Mouse (Mus musculus) urinary bladder, postnatal 36 days (tissue): ENCODE measurements around the gene Fam13a.

Experiments used
- DNase-seq, 2 experiments: peaks; one replicate each; pipeline ENCODE4 v3.0.0; 2022; ENCODE audit warnings: low spot score in 2 of 2, mixed read lengths in 1 of 2

The Fam13a gene

GRCm38 (mm10) chr6:59024164-59024724 is at the start of gene Fam13a:
Gene Fam13a (minus strand): TSS chr6:59024549.
- peak; percentile 68 to 87 for DNase-seq

DNA sequence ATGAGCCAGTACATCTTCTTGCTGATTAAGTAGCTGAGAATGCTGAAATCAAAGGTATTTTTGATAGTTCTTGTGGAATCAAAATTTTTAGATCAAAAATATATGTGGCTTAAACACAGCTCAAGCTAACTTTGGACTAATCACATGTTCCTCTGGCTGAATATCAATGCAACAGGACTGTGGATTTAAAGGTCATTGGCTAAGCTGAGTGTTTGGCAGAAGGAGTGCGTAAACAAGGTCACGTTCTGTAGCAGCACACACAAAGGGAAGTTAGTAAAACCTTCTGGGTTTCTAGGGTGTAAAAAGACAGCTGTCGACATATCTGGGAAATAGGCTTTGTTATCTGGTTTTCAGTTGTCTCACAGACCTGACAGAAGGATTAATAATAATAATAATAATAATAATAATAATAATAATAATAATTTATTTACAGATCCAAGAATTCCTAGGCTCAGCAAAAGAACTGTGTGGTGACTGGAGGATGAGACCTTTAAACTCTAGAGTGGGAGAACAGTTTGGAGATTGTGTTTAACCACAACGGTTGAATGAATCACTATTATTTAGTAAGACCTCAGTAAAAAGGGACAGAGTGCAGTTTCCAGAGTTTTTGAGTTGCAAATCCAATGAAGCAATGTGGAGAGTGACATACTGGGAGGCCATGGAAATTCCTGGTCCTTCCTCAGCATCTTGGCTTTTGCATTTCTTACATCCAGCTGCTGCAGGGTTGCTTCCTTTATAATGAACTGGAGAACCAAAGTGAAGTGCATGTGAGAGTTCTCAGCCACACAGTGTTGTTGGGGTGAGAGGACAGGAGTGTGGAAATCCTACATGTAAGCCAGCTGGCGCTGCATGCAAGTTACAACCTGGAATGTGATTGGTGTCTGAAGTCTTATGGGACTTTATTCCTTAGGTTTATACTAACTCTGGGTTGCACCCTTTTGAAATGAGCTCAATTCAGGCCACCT is 48.0 kb upstream of the Fam13a start:
- peak in 1 of 2 experiments; percentile 53 for DNase-seq

- peak in 1 of 2 experiments; percentile 9 for DNase-seq
Observed at GRCm38 (mm10) chr6:59071691-59072090, 47.3 kb upstream of the Fam13a start.

DNA sequence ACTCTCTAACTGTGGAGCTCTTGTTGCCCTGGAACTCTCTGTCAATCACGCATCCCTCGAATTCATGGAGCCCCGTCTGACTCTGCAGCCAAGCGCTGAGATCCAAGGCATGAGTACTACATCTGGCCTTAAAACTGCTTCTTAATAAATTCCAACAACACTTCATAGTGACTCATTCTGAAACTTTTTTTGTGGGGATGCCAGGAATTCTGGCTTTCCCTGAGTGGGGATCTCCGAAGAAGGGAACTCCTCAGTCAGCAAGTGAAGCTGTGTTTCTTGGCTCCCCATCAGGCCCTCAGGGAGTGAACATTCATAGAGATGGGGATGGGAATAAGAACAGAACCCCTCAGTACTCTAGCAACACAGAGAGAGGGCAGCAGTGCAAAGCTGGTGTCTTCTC is 43.8 kb upstream of the Fam13a start:
- peak in 1 of 2 experiments; percentile 15 for DNase-seq

DNA sequence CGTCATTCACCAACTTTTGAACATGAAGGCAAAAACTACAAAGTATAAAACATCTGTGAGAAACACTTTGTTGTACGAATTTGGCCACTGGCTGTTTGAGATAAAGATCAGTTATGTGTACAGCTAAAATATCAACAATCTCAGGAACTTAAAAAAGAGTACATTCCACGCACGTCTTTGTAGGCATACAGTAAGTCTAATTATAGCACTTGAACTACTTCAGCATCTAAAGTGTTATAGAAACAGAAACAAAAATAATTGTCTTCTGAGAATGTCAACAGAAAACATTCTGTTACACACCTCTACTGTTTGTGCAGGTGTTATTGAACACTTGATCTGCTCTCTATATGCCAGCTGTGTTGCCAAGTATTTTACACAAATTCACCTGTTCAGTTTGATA is 40.1 kb upstream of the Fam13a start:
- DNase-seq: no peak

DNA sequence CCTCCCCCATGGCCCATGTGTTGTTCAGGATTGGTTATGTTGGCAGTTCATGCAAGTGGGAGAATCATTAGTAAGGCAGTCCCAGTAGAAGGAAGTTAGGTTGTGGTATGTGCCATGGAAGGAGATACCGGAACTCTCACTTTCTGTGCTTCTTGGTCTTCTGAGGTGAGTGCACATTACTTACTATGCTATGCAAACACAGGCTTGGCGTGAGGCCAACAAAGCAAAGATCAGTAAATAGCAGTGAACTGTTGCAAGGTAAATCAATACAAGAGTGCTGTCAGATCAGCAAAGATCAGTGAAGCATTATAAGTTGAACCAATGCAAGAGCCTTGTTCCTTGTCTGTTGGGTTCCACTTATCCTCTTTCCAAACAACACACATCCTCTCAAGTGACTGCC is 28.9 kb upstream of the Fam13a start:
- DNase-seq: peak in 1 of 2 experiments; percentile 41

GRCm38 (mm10) chr6:59039719-59040118 is 15.4 kb upstream of the Fam13a start:
- no peak for DNase-seq

DNA sequence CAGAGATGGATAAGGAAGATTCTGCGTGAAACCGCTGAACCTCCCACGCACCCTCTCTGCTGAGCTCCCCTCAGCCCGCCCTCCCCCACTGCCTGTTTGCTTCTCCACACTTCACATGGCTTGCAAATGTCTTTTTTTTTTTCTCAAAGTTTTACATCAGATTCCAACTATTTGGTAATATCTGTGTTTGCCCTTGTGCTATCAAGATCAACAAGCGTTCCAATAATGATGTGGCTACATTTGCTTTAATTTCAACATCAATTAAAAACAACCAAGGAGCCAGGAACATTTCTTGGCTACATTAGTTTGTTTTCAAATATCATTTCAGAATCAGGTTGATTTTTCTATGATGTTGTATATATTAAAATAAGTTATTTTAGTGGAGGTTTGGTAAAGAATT is 8.4 kb upstream of the Fam13a start:
- no peak for DNase-seq

DNA sequence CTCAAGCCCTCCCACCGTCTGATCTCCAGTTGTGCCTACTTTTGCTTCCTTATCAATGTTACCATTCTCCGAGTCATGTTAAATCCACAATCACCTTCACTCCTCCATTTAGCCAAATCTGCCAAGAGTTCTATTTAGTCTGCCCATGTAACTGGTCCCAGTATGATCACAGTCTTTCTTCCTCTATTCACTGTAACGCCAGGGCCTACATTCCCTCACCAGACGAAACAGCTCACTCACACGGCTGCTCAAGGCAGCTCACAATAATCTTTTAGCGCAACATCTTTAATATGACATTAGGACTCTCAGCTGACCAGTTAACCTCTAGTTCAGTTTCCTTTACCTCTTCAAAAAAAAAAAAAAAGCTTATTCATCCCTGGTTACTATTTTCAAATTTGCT is 7.2 kb upstream of the Fam13a start:
- no peak for DNase-seq

DNA sequence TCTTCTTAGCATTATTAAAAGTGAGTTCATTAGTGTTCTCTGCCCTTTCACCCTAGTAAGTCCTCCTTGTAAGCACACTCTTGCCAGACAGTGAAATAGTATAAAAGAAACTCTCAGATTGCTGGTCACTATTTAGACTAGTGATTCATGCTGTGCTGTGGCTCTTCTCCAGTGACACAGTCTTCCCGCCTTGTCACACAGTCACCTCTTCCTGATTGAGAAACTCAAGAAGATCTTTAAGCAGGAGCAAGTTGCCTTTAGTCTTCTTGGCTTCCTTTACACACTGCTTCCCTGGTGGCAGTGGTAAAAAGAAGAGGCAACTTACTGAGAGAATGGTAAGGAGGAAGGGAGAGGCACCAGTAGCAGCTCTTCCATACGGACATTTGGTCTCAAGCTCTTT is 6.3 kb upstream of the Fam13a start:
- no peak for DNase-seq

DNA sequence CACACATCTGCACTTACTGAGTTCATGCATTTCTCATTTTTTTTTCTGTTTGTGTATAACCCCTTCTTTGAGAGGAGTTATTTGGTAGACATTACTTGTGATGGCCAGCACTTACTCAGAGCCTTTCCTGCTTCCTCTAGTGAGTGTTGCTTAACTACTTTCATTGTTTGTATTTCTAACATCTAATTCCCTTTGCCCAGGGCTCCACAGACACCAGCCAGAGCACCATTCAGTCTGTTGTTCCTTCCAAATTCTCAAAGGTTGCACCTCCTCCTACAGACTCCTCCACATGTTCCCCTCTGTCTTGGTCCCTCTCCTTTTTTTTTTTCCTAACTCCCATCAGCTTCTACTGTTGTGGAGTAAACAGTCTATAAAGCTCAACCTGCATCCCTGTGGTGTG is 5.7 kb upstream of the Fam13a start:
- DNase-seq: no peak

DNA sequence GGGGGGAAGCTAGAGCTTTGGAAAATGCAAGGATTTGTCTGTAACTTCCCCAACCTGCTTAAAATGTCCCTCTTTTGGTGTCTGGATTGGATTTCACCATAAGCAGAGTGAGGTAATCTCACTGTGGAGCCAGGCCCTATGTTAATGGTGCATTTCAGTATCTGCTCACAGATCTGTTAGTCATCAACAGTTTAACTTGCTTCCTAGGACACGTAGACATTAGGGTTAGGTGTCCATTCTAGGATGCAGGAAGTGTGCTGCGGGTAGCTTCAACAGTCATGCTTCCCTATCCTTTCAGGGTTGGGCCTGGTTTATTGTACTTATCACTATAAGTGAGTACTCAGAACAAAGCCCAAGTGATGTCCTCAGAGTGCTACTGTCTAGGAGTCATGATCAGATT is 4.5 kb upstream of the Fam13a start:
- no peak for DNase-seq

- no peak for DNase-seq
Observed at GRCm38 (mm10) chr6:59024806-59025205, 457 bp upstream of the Fam13a start.

DNA sequence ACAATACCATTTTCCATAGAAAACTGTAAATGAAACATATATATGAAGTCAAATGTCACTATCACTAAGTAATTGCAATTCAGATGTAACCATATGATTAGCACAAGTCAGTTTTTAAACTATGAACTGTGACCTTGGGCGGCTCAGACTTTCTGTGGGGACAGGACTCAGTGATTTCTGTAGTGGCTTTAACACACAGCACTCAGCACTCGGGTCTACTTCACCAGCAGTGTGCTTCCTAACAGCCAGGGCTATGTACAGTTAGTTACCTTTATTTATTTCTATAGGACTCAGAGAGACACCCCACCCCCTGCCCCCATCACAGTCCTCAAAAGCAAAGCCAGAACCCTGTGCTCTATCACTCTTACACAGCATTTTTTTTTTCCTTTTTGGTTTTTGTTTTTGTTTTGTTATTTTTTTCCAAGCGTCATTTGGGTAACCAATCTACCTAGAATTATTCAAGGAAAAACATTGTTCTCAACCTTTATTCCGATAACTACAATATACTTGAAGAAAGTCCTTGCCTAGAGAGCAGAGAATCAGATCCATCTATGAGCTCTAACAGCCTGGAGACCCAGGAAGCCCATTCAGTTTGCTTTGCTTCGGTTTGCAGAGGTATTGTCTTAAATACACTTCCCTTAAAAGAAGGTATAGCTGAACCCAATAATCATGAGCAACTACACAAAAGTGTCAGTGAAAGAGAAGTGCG is 740 bp downstream of the Fam13a start:
- no peak for DNase-seq

DNA sequence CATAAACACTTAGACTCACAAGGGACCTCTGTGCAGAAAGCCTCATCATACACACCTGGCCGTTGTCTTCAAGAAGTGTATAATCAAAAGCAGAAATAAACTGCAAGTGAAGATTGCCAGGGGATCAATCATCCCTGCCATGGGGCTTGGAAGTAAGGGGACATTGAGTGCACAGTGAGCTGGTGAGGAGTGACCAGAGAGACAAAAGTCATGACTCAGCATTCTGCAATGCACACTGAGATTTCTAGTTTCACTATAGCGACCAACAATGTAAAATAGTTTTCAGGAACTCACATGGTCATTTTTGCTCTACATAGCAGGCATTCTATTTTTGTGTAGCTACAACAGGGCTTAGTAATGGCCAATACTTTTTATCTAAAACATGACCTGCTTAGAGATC is 1.7 kb downstream of the Fam13a start:
- DNase-seq: no peak

GRCm38 (mm10) chr6:59020346-59020745 is 4.0 kb downstream of the Fam13a start:
- peak; percentile 35 to 37 for DNase-seq

GRCm38 (mm10) chr6:59019847-59020246 is 4.5 kb downstream of the Fam13a start:
- DNase-seq: no peak

DNA sequence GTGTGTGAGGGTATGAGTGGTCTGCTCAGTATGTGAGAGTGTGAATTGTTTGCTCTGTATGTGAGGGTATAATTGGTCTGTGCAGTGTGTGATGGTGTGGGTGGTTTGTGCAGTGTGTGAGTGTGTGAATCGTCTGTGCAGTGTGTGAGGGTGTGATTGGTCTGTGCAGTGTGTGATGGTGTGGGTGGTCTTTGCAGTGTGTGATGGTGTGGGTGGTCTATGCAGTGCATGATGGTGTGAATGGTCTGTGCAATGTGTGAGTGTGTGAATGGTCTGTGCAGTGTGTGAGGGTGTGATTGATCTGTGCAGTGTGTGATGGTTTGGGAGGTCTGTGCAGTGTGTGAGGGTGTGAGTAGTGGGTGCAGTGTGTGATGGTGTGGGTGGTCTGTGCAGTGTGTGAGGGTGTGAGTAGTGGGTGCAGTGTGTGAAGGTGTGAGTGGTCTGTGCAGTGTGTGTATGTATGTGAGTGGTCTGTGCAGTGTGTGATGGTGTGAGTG is 8.0 kb downstream of the Fam13a start:
- DNase-seq: no peak

- DNase-seq: no peak
Observed at GRCm38 (mm10) chr6:59014760-59015159, 9.6 kb downstream of the Fam13a start.

DNA sequence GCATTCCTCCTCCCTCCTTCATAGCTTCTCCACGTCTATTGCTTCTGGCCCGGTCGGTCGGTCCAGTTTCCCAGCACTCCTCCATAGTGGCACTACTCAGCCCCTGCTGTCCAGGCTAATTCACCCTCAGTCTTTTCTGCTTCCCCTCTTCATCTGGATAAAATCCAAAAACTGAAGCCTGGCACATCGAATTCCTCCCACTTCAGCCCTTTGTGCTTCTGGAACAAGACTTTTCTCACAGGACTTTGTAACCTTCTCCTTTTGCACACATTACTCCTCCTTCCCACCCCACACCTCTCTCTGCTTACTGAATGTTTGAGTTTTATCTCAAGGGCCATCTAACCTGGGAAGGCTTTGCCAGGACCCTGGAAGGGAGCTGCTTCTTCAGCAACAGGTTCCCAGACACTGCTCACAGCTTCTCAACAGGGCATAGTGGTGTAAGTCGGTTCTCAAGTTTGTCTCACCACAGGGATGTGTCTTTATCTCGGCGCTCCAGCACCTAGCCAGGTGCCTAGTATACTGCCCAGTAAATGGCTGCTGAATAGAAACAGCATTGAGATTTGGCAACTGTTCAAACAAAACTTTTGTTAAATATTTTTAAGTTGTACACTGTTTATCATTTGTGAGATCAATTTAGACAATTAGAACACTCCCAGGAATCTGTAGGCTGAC is 10.1 kb downstream of the Fam13a start:
- no peak for DNase-seq

GRCm38 (mm10) chr6:59010792-59011191 is 13.6 kb downstream of the Fam13a start:
- no peak for DNase-seq

GRCm38 (mm10) chr6:59004630-59005029 is 19.7 kb downstream of the Fam13a start:
- DNase-seq: no peak
